Mouse (Mus musculus) c-Kit-negative CD71-positive TER-119-positive erythroid progenitor cells, embryonic 14.5 days (primary cell): ENCODE data around the gene Tmem182.

Experiments used
- DNase-seq: peaks from one replicate; pipeline ENCODE4 v3.0.0-alpha.2; 2013; ENCODE audit warnings: low read depth, low spot score

The Tmem182 gene

DNA sequence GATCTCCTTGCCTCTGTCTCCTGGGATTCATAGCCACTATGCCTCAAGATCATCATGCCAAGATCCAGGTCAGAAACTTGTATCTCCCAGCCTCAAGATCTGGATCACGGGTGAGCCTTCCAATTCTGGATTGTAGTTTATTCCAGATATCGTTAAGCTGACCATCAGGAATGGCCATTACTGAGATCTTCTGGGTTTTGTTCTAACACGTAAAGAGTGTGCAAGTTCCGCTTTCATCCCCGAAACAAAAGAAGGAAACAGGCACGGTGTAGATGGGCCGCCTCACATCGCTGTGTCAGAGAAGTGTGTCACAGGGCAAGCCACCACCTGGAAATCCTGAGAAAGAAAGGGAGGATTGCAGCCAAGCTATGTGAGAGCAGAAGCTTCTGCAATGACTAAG is 6.3 kb upstream of the Tmem182 start:
- no peak for DNase-seq

DNA sequence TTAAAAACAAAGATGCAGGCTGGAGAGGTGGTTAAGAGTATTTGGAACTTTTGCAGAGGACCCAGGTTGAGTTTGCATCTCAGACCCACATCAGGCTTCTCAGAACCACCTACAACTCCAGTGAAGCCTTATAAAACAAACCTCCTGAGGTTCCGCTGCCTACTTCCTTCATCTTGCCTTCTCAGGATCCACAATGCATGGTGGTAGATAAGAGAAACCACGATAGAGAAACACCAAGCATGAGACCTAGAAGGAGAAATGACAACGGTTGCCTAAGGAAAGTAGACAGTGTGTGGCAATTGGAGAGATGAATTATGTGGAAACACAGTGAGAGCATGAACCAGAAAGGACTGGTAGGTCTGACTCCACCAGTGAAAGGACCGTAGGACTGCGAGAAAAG is 4.5 kb upstream of the Tmem182 start:
- DNase-seq, result no peak

DNA sequence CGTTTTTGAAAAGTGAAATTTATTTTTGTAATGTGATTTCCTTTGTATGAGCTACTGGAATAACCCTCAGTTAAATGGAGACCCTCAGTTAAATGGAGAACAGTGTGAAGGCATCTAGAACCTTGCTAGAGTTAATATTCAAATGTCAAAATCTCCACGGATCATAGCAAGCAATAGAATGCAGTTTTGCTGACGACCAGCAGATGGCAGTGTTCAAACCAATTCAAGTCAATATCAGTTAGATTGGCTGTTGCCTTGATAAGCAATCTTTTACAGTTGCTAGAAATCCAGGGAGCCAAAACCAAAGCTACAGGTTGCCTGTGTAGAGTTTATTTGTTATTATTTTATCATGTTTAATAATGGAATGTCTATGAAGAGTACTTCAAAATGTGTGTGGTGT is 2.6 kb upstream of the Tmem182 start:
- no peak for DNase-seq

DNA sequence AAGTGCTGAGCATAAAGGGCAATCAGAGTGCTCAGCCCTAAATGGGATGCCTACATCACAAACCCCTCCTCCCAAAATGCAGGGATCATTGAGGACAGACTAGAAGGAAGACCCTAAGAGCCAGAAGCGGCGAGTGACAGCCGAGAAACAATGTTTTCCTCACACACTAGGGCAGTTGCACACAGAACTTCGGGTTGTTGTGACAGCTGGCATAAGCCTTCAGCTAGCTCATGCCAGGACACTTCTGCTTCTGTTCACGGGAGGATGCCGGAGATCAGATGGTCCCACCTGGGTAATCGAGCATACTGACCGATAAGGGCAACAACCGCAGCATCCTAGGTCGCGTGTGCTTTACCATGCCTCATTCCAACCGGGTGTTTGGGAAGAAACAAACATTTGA is 1.3 kb upstream of the Tmem182 start:
- DNase-seq, result no peak

DNA sequence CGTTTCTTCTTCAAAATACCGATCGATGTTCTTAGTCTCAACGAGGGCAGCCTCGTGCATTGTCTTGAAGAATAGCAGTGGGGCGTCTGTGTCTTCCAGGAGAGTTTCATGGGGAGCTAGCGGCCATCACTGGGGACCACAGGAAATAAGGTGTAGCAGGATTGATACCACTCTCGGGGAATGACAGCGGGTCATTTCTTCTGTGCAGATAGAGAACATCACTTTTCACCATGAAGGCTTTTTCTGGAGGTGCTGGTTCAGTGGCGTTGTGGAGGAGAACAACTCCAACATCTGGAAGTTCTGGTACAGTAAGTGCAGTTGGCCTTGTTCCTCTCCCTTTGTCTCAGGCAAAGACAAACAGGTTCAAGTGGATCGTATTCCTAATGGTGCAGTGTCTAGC is 490 bp downstream of the Tmem182 start:
- no peak for DNase-seq

DNA sequence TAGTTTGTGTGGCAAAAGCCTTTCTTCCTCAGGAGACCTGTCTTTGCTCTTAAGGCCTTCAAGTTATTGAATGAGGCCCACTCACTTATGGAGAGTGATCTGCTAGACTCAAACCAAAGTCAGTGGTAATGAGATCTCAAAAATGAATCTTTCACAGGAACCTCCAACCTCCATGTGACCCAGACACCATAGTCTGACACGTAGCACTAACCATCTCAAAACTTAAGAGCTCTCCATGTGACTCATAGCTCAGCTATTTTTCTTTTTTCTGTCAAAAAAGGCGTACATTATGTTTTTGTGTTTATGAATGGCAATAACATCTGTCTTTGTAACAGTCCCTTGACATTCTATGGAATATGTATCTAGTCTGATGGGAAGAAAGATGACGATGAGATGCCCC is 3.2 kb downstream of the Tmem182 start:
- no peak for DNase-seq

DNA sequence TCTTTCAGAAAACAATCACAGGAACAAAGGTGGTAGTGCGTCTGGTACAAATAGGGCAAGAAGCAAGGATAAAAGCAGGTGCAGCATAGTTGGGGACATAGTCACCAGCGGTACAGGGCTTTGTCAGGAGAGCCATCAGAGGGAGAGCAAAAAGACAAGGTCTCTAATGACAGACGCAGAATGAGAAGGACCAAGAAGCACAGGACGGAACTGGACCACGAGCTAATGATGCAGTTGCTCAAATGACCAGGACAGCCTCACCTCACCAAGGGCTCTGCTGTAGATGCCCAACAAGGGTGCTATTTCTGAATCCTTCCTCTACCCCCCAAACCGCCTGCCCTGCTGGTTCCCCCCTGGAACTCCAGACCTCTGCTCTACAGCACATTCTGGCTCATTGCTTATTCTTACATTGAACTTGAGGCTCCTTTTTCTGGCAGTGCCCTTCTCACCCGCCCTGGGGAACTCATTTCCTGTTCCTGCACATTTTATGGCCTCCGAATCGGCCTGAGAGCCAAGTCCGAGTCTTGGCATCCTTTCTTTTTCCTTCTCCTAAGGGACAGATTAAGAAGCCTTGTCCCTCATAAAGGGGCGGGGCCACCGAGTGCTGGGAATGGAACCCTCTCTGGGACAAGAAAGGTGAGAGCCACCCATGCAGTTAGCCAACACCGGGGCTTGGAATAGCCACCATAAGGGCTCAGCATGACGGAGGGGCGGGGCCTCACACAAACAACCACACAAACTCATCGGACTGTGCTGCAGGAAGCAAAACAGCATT is 9.9 kb downstream of the Tmem182 start:
- DNase-seq, result no peak

DNA sequence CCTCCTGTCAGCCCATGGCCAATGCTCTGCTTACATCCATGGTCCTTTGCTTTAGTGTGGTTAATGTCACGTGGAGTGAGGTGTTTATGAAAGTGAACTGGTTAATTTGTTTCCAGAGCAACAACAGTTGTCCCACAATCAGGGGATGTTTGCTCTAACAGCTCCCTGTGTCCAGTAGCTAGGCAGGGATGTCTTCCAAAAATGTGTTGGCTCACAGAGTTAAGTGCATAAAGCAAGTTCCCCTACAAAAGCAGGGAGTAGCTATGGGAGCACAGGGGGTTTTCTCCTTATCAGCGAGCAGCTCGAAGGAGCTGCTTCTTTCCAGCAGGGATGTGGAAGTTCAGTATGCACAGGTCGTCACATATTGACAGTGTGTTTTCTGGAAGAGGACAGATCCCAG is 19.1 kb downstream of the Tmem182 start:
- no peak for DNase-seq

DNA sequence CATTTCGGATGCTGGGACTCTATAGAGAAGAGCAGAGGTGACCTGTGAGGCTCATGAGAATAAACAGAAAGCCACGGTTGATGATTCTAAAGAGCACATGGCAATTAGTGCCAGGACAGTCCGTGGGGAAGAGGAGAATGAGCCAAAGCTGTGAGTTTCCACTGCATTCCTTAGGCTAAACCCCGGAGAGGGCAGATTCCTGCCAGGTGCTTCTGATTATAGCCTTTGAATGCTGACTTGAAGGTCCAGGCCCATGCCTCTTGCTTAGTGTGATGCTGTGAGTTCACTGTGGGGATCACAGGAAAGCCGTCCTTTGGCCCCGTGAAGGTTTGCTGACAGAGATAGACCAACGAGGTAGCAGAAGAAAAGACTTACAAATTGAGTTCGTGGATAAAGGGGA is 19.5 kb downstream of the Tmem182 start:
- DNase-seq, result no peak

DNA sequence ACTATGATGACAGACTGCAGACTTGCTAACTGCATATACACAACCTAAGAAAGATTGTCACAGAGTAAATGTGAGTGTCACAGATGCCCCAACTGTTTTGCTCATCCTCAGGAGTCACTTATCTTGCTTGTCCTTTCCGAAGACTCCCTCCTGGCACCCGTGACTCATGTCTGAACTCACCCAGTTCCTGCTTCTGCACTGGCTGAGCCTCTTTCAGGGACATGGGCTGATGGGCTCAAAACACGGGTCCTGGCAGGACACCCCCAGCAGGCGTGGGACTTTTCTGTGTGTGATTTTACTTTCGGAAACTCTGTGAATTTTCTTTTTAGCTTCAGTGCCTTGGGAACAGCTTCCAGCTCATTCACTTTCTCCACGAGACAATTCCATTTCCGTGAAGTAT is 20.4 kb downstream of the Tmem182 start:
- DNase-seq, result no peak

DNA sequence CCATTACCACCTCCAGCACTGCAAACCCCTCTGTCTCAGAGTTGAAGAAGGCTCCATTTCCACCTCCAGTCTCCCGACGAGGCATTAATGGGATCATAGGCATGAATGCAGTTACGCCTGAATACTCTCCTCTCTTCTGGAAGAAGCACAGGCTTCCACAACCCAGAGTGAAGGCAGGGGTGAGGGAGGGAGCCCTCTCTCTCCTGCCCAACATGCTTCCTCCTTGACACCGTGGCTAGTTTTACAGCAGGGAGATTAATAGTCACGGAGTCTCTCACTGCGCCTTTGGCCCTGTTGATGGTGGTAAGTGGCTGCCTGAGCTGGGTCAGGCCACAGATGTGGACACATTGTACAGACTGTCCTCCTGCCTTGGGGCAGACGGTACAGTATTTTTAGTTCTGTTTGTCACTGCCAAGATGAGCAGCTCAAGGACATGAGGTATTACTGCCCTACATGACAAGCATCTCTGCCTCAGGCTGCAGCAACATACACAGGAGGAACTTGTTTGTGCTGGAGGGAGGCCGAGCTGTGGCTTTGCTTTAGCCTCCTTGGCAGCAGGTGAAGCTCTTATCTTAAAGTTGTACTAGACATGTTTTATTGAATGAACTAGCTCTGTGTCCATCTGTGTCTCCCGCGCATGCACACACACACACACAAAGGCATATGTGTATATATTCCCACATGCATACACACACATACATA is 24.0 kb downstream of the Tmem182 start:
- no peak for DNase-seq

DNA sequence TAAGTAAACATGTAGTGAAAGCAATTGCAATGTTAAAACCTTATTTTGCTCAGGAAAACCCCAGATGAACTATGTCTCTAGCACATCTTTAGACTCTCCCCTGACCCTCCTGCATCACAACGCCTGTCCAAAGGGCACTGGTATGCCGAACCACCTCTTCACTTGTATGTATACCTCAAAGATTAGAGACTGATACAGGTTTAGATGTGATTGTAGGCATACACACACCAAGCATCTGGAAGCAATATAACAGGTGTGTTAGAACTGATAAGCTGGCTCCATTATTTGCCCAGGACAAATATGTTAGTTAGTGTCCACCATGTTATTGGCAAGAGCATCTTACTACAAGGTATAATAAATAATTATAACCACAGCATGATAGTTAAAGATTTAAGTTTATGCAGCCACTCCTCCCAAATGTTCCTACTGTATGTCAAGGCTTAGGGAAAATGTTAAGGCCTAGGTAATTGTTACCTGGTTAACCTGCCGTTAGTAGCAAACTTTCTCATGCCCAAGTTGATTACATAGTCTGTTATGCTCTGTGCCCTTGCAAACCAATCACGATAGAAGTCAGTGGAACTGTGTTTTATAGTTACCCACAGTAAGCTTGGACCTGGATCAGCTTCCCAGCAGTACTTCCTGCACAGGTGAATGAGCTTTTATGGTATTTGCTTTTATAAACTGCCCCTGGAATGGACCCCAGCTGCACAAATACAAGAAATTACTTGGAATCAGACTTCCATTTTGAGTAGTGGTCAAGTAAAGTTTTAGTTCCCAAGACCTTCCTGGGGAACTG is 25.5 kb downstream of the Tmem182 start:
- no peak for DNase-seq

DNA sequence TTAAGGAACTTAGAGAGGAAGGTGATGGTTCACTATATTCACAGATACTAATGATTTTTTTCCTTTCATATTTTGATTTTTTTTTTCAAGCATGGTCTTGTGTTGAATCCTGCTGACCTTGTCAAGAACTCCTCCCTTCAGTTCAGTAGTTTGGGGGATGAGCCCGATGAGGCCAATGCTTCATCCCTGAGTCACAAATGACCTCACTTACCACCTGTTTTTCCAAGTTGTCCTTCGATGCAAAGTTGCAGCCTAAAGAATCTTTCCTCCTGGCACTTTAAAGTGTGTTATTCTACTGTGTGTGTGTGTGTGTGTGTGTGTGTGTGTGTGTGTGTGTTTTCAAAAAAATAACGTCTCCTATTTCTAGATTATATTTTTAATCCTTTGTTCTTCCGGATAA is 30.1 kb downstream of the Tmem182 start:
- DNase-seq, result no peak

DNA sequence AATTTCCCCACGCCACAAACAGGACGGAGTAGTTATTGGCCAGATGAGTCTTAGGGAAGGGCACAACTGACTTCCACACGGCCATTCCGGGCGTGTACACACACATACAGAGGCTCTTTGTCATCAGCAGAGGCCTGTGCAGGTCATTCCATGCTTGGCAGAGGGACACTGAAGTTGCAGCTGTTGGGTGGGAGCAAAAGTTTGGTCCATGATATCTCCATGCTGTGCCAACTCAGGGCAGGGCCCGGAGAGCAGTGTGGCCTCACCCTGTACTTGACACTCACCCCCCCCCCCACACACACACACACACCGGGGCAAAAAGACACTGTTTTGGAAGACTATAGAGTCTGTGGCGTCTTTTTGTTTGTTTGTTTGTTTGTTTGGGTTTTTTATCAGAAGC is 35.2 kb downstream of the Tmem182 start:
- no peak for DNase-seq

DNA sequence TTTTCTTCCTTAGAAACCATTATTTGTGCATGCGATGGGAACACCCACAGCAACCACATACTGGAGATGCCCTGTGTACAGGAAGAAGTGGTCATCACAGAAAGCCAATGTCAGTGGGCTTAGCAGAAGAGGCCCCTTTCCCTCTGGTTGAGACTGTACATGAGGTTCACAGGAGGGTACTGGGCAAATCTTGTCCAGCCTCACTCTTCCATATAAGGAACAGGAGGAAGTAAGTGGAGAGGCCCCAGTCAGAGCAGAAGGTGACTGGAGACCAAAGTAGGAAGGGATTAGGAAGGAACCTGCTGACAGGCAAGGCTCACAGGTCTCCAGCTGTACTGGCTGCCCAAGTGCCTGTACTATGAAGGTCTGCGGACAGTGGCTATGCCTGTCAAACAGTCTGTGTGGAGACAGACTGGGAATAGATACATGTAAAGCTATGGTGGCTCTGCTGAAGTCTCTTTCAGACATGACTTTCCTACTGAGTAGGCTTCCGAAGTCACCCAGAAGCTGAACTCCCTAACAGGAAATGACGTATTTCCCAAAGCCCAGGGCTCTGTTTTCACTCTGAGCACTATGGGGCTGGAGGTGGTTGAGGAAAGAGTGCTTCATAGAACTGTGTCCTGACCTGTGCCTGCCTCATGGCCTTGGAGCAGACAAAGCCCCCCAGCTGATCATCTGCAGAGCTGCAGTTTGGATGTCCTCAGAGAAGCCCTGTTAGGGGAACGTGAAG is 35.8 kb downstream of the Tmem182 start:
- no peak for DNase-seq

DNA sequence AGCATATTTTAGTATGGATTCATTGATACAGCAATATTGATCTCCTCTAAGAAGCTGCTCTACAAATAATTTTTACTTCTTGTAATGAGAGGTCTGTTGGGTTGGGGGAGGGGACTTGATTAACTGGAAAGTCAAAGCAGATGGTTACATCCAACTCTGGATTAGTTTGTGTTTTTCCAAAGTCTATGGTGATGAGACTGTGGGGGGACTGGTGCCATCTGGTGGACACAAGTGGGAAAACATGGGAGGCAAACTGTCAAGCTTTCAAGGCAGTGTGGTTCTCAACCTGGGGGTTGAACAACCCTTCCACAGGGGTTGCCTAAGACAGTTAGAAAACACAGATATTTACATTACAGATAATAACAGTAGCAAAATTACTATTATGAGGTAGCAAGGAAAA is 39.2 kb downstream of the Tmem182 start:
- DNase-seq, result no peak

DNA sequence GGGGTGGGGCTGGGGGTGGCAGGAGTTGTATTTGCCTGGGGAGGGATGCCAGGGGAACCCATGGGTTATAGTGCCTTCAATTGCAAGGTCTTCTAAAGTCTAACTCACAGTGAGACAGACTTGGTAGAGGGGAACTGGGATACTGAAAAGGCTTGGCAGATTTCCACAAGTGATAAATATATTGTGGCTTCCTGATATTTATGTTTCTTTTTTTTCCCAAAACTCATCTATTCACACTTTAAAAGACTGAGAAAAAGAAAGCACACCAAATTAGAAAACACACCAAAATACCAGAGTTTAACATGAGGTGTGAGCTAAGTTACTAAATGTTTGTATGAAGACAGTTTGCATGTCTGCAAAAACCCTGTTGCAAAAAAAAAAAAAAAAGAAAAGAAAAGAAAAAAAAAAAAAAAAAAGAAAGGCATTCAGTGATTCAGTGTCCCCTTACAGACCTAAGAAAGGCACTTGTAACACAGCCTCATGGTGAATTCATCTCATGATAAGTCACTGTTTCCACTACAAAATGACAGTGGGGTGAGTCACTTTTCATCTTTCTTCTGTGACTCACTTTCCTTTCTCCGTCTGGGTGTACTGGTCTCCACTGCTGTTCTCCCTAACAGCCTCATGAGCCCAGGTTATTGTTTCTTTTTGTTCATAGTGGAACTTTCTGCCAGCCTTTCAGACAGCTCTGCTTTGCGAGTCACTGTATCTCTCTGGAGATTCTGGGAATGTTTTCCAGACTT is 42.0 kb downstream of the Tmem182 start:
- DNase-seq, result no peak

DNA sequence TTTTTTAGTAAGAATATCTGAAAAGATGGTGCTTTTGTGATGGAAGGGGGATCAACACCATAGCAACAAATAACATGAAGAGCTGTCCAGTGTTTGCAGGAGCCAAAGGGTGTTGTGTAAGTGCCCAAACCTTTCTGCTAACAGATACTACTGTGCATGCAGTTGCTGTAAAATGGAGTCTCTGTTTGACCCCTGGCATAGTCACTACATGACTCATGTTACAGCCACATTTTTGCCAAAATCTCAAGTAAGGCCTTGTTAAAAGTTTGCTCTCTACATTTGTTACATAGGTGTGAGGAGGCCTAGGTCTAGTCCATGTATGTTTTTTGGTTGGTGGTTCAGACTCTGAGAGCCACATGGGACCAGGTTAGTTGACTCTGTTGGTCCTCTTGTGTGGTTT is 45.9 kb downstream of the Tmem182 start:
- DNase-seq, result no peak

DNA sequence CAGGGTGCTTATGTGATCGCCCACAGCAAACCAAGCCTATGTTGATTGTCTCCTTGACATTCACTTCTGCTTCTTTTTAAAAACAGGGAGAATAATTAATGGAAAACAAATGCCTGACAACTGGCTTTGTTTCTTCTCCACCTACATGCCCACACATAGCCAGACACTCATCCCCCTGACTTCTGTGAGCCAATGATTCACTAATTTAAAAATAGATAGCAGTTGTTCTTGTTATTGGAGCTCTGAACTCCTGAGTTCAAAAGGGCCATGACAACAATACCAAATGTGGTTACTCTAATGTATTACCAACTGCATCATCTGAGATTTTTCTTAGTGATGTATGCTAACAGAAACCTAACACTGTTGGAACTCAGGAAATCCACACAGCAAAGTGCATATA is 49.9 kb downstream of the Tmem182 start:
- DNase-seq, result no peak

DNA sequence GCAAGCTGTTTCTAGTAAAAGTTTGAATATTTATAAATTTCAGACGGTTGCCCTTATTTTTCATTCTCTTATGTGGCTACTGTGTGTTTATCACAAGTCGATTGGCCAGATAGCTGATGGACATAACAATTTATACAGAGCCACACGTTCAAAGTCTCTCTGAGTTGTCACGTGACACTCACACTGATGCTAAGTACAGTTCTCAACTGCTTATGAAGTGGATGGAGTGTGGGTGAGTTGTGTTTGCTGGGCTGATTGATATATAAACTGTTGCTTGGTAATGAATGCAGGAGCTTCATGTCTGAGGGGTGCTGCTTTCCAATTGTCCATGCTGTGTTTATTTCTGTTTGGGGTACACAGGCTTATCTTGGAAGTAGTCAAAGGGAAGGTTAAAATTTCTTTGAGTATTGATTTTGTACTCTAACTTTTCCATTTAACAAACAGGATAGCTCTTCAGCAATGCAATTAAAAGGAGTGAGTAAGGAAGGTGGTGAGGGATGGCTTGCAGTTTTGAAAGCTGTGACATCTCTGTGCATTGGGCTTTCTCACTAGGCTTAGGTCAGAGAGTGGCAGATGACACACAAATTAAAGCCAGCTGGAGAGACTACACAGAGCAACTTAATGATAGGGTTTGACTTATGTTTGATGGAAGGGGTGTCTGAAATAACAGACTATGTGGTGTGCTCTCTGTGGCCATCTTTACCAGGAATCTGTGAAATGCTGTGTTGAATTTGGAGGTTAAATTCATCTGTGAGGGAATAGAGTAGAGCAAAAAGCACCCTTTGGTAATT is 51.6 kb downstream of the Tmem182 start:
- DNase-seq, result no peak
